Mouse (Mus musculus) ES-Bruce4 (cell line): ENCODE measurements around the gene Fh1.

Source experiments
- CTCF ChIP-seq: IDR thresholded peaks from one replicate; pipeline ENCODE4 v1.8.1; 2011; ENCODE audit warnings: low read depth, low read length
- POLR2A ChIP-seq: IDR thresholded peaks from one replicate; pipeline ENCODE4 v1.8.1; 2011; ENCODE audit warnings: low read length; ENCODE audit not compliant: insufficient read depth

DNA sequence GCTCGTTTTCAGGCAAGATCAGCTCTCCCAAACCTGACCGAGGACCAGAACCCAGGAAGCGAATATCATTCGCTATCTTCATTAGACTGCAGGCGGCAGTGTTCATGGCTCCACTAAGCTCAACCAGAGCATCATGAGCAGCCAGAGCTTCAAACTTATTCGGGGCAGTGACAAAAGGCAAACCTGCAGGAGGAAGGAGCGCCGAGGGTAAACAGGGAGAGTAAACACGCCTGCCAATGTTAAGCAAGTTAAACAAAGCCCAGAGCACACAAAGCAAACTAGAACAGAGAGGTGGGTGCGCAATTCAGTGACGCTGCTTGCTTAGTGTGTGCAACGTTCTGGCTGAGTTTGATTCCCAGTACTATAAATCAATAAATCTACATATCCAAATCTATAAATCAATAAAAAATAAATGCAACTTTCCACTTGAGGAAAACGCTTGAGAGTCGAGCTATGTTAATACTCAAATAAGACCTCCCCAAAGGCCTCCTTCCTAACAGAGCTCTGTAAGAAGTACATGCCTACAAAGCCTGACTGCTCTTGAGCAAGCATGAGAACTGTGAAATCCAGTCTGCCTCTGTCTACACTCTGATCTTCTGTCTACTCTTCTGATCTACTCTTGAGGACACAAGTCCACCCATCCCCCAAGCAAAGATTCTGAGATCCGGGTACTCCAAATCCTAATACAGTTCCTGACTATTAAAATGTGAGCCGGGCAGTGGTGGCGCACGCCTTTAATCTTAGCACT is 17.4 kb downstream of the Fh1 start:
- TF ChIP-seq CTCF (no peak), POLR2A (no peak)
